8 mouse cellular contexts compared by ENCODE assay signal in genomic region chr5:30638041-30638440, GRCm38 (mm10). TPM values are rescaled to one million over a fixed set of nuclear protein-coding genes. Genes with fewer than 3 reads are reported as not detected.
DNase-seq lines count a peak whose midpoint lies in the region; ATAC-seq and TF ChIP-seq lines count a peak whose summit lies in the region.

No protein-coding gene starts in this region.

- H3K4me1 ChIP-seq in embryonic facial prominence, embryonic 10.5 days = no peaks in the 10 kb centered on the region
- H3K4me1 ChIP-seq in heart, embryonic 15.5 days (replicated peaks) = peaks cover 4% of the 10 kb centered on the region; the same call in 1 of the 2 replicates
- no peaks in the 10 kb centered on the region for H3K4me1 ChIP-seq in liver, postnatal 0 days (ENCODE audit: insufficient read depth)
- H3K4me1 ChIP-seq in neural tube, embryonic 15.5 days = no peaks in the 10 kb centered on the region

- TF ChIP-seq EP300 in liver, postnatal 0 days (IDR thresholded peaks at IDR 0.05; ENCODE audit: low read depth) = no peak

- DNase-seq in A20 (ENCODE audit: low read depth, low spot score) = peak; percentile 77
- DNase-seq in adrenal gland, adult 2 months = peak; percentile 88
- peak; percentile 82 for DNase-seq in embryonic facial prominence, embryonic 10.5 days (ENCODE audit: low spot score)
- peak; percentile 82 to 89 for DNase-seq in kidney, postnatal 25 days
- peak; percentile 85 for DNase-seq in liver, postnatal 0 days
- DNase-seq in telencephalon, adult 2 months (ENCODE audit: low read depth, low spot score) = peak; percentile 36

- H3K27ac ChIP-seq in embryonic facial prominence, embryonic 10.5 days (replicated peaks) = no peak overlapping the region
- H3K27ac ChIP-seq in heart, embryonic 15.5 days = no peak overlapping the region
- no peak overlapping the region for H3K27ac ChIP-seq in liver, postnatal 0 days (ENCODE audit: low read depth)
- no peak overlapping the region for H3K27ac ChIP-seq in neural tube, embryonic 15.5 days (replicated peaks)

- no peaks in the 10 kb centered on the region for H3K9me3 ChIP-seq in embryonic facial prominence, embryonic 10.5 days
- no peaks in the 10 kb centered on the region for H3K9me3 ChIP-seq in heart, embryonic 15.5 days (replicated peaks)
- H3K9me3 ChIP-seq in liver, postnatal 0 days (ENCODE audit: low read length) = no peaks in the 10 kb centered on the region
- no peaks in the 10 kb centered on the region for H3K9me3 ChIP-seq in neural tube, embryonic 15.5 days (replicated peaks)

- 4% methylated on average over 6 of the region's 6 CpGs for WGBS in embryonic facial prominence, embryonic 10.5 days
- WGBS in heart, embryonic 15.5 days = 3% methylated on average over 6 of the region's 6 CpGs
- 3% methylated on average over 6 of the region's 6 CpGs for whole genome bisulfite sequencing in liver, postnatal 0 days (ENCODE audit: insufficient replicate concordance)
- WGBS in neural tube, embryonic 15.5 days = 5% methylated on average over 6 of the region's 6 CpGs

- no peak overlapping the region for H3K4me2 ChIP-seq in heart, embryonic 15.5 days
- no peak overlapping the region for H3K4me2 ChIP-seq in liver, postnatal 0 days (ENCODE audit: low read depth, low read length)
- no peak overlapping the region for H3K4me2 ChIP-seq in neural tube, embryonic 15.5 days

- ATAC-seq in heart, embryonic 15.5 days (replicated peaks; ENCODE audit: insufficient number of reproducible peaks, insufficient read depth, low FRiP score, low read depth) = 0 out of 2 replicates have a peak, but pooled peaks have one; percentile 53
- peak; percentile 82 for ATAC-seq in liver, postnatal 0 days
- peak; percentile 68; the same call in 1 of the 2 replicates for ATAC-seq in neural tube, embryonic 15.5 days (ENCODE audit: low FRiP score)

- H3K9ac ChIP-seq in heart, embryonic 15.5 days = no peak overlapping the region
- no peak overlapping the region for H3K9ac ChIP-seq in liver, postnatal 0 days (replicated peaks)
- no peak overlapping the region for H3K9ac ChIP-seq in neural tube, embryonic 15.5 days (replicated peaks)

- peak; percentile 97 for TF ChIP-seq CTCF in liver, postnatal 0 days (IDR thresholded peaks at IDR 0.05; ENCODE audit: low read depth)

- no peak overlapping the region for H3K4me3 ChIP-seq in embryonic facial prominence, embryonic 10.5 days
- no peak overlapping the region for H3K4me3 ChIP-seq in heart, embryonic 15.5 days
- no peak overlapping the region for H3K4me3 ChIP-seq in liver, postnatal 0 days (ENCODE audit: low read depth, low read length)
- no peak overlapping the region for H3K4me3 ChIP-seq in neural tube, embryonic 15.5 days (replicated peaks)

- 0 out of 2 replicates have a peak, but pooled peaks cover 10% of the 10 kb centered on the region for H3K27me3 ChIP-seq in embryonic facial prominence, embryonic 10.5 days (replicated peaks; ENCODE audit: low read depth, poor library complexity, severe bottlenecking)
- 0 out of 2 replicates have a peak, but pooled peaks cover 2% of the 10 kb centered on the region for H3K27me3 ChIP-seq in heart, embryonic 15.5 days
- H3K27me3 ChIP-seq in liver, postnatal 0 days (ENCODE audit: insufficient read depth, low read length) = 0 out of 2 replicates have a peak, but pooled peaks cover 7% of the 10 kb centered on the region
- no peaks in the 10 kb centered on the region for H3K27me3 ChIP-seq in neural tube, embryonic 15.5 days (replicated peaks)

- no peaks in the 10 kb centered on the region for H3K36me3 ChIP-seq in embryonic facial prominence, embryonic 10.5 days (replicated peaks)
- no peaks in the 10 kb centered on the region for H3K36me3 ChIP-seq in heart, embryonic 15.5 days
- no peaks in the 10 kb centered on the region for H3K36me3 ChIP-seq in liver, postnatal 0 days (replicated peaks; ENCODE audit: insufficient read depth, low read length)
- no peaks in the 10 kb centered on the region for H3K36me3 ChIP-seq in neural tube, embryonic 15.5 days

RNA-seq across cellular contexts. Expression of gene Slc35f6, which starts 9.7 kb away (rescaled TPM):
- 10 to 100 TPM; 49.0 to 50.9 TPM for total RNA-seq in adrenal gland, adult 2 months (2021)
- polyA plus RNA-seq in adrenal gland, adult 2 months (2012; rRNA removed) = 140 and 145 TPM in 2 replicates
- polyA plus RNA-seq in embryonic facial prominence, embryonic 10.5 days (2016; fragmentation: Nextera tagmentation; extraction: Ambion mirVana) = 24.3 and 24.4 TPM in 2 replicates
- 22.2 and 28.2 TPM in 2 replicates for polyA plus RNA-seq in heart, embryonic 15.5 days (2015; fragmentation: Nextera tagmentation; extraction: Ambion mirVana)
- 13.8 and 14.2 TPM in 2 replicates for polyA plus RNA-seq in liver, postnatal 0 days (2015; fragmentation: Nextera tagmentation; extraction: Ambion mirVana)
- 31.2 and 32.8 TPM in 2 replicates for polyA plus RNA-seq in neural tube, embryonic 15.5 days (2015; fragmentation: Nextera tagmentation; extraction: Ambion mirVana)

RNA-seq across cellular contexts. Expression of gene Cenpa, which starts 28.5 kb away (rescaled TPM):
- 1 to 10 TPM; 5.1 to 6.4 TPM for total RNA-seq in adrenal gland, adult 2 months (2021)
- 10.9 and 14.5 TPM in 2 replicates for polyA plus RNA-seq in adrenal gland, adult 2 months (2012; rRNA removed)
- 458 and 467 TPM in 2 replicates for polyA plus RNA-seq in embryonic facial prominence, embryonic 10.5 days (2016; fragmentation: Nextera tagmentation; extraction: Ambion mirVana)
- polyA plus RNA-seq in heart, embryonic 15.5 days (2015; fragmentation: Nextera tagmentation; extraction: Ambion mirVana) = 210 and 218 TPM in 2 replicates
- 135 and 145 TPM in 2 replicates for polyA plus RNA-seq in liver, postnatal 0 days (2015; fragmentation: Nextera tagmentation; extraction: Ambion mirVana)
- 33.0 and 73.4 TPM in 2 replicates for polyA plus RNA-seq in neural tube, embryonic 15.5 days (2015; fragmentation: Nextera tagmentation; extraction: Ambion mirVana)

RNA-seq across cellular contexts. Expression of gene Kcnk3, which starts 50.1 kb away (rescaled TPM):
- 1,000 to 10,000 TPM; 1,225 to 1,281 TPM for total RNA-seq in adrenal gland, adult 2 months (2021)
- 6,176 and 11,313 TPM in 2 replicates for polyA plus RNA-seq in adrenal gland, adult 2 months (2012; rRNA removed)
- polyA plus RNA-seq in embryonic facial prominence, embryonic 10.5 days (2016; fragmentation: Nextera tagmentation; extraction: Ambion mirVana) = 0.26 and 0.35 TPM in 2 replicates
- 16.5 and 27.5 TPM in 2 replicates for polyA plus RNA-seq in heart, embryonic 15.5 days (2015; fragmentation: Nextera tagmentation; extraction: Ambion mirVana)
- 0.26 and 0.46 TPM in 2 replicates for polyA plus RNA-seq in liver, postnatal 0 days (2015; fragmentation: Nextera tagmentation; extraction: Ambion mirVana)
- polyA plus RNA-seq in neural tube, embryonic 15.5 days (2015; fragmentation: Nextera tagmentation; extraction: Ambion mirVana) = 12.5 and 12.9 TPM in 2 replicates

Comparison
In these comparisons a context has a peak if more than half of its experiments do, and no peak if none do; other contexts are left out.
1. DNase-seq: peak in every context shown above with its lines; median percentile 88 in adrenal gland, adult 2 months; 86 in kidney, postnatal 25 days; 85 in liver, postnatal 0 days; 82 in embryonic facial prominence, embryonic 10.5 days; 77 in A20; 36 in telencephalon, adult 2 months.
2. RNA of gene Kcnk3, which starts 50.1 kb away (polyA plus RNA-seq): 6,176 to 11,313 TPM in adrenal gland, adult 2 months; 16.5 to 27.5 TPM in heart, embryonic 15.5 days, 12.5 to 12.9 TPM in neural tube, embryonic 15.5 days, 0.26 to 0.35 TPM in embryonic facial prominence, embryonic 10.5 days and 0.26 to 0.46 TPM in liver, postnatal 0 days; every median in the first group is over 100 times any median in the second.
3. Peak in every context shown above with its lines, with median percentiles within 50 percentile points of each other: ATAC-seq.